In genomic region chr2:18943930-18944329, GRCm38 (mm10) we compare ENCODE assay signal across 13 mouse cellular contexts. TPM values are rescaled to one million over a fixed set of nuclear protein-coding genes. Genes with fewer than 3 reads are reported as not detected.
DNase-seq lines count a peak whose midpoint lies in the region; ATAC-seq lines count a peak whose summit lies in the region.
"Had no signal": no experiment of that assay in that cellular context is flagged by ENCODE, and none has a peak within 500 bp of the region (broad histone marks: within the 10 kb centered on the region; RNA-seq: fewer than 3 reads in every experiment).

No protein-coding gene starts in this region.

- peak overlapping the region; percentile 39; the same call in 1 of the 2 replicates for H3K27ac ChIP-seq in liver, embryonic 15.5 days (replicated peaks)
- H3K27ac ChIP-seq: embryonic facial prominence, embryonic 12.5 days; limb, embryonic 13.5 days had no signal

- H3K27me3 ChIP-seq in liver, embryonic 15.5 days = no peaks in the 10 kb centered on the region
- H3K27me3 ChIP-seq: embryonic facial prominence, embryonic 12.5 days had no signal

- no peak overlapping the region for H3K9ac ChIP-seq in liver, embryonic 15.5 days
- H3K9ac ChIP-seq: embryonic facial prominence, embryonic 12.5 days; limb, embryonic 13.5 days had no signal

- no peaks in the 10 kb centered on the region; the same call in 1 of the 2 replicates for H3K36me3 ChIP-seq in liver, embryonic 15.5 days (replicated peaks)
- H3K36me3 ChIP-seq: embryonic facial prominence, embryonic 12.5 days; limb, embryonic 13.5 days had no signal

- H3K4me3 ChIP-seq in liver, embryonic 15.5 days (replicated peaks) = no peak overlapping the region
- H3K4me3 ChIP-seq: embryonic facial prominence, embryonic 12.5 days; limb, embryonic 13.5 days; myocyte had no signal

- H3K9me3 ChIP-seq in liver, embryonic 15.5 days (replicated peaks) = no peaks in the 10 kb centered on the region
- H3K9me3 ChIP-seq: embryonic facial prominence, embryonic 12.5 days; limb, embryonic 13.5 days had no signal

- peak; percentile 76 for ATAC-seq in activated CD4-positive, CD25-positive, alpha-beta regulatory T cell, adult 4 months
- no peak for ATAC-seq in liver, embryonic 15.5 days (ENCODE audit: insufficient read depth)
- ATAC-seq: intestine, postnatal 0 days had no signal

- H3K4me2 ChIP-seq in liver, embryonic 15.5 days = no peak overlapping the region
- H3K4me2 ChIP-seq: embryonic facial prominence, embryonic 12.5 days; limb, embryonic 13.5 days had no signal

- peaks cover 77% of the 10 kb centered on the region for H3K4me1 ChIP-seq in liver, embryonic 15.5 days (replicated peaks)

- peak; percentile 52 for DNase-seq in CD4-positive, CD25-positive, alpha-beta regulatory T cell, adult 2 months (ENCODE audit: low read depth, low spot score)
- peak; percentile 48 for DNase-seq in induced T-regulatory cell, adult 2 months (ENCODE audit: low read depth)
- DNase-seq in gastrocnemius, postnatal 10 days = no peak
- DNase-seq in embryo, embryonic 11 days = no peak
- DNase-seq in layer of hippocampus, adult 8-10 months (ENCODE audit: low spot score in 2 of 2) = no peak
- DNase-seq: right cerebral cortex, postnatal 25 days; thymus, postnatal 4 days had no signal

- 83% methylated on average over 2 of the region's 2 CpGs for WGBS in liver, embryonic 15.5 days (ENCODE audit: insufficient replicate concordance)

RNA-seq across cellular contexts. Expression of gene Pip4k2a, which starts 54.0 kb away (rescaled TPM):
- 10 to 100 TPM; 17.7 to 18.7 TPM for polyA plus RNA-seq in activated CD4-positive, CD25-positive, alpha-beta regulatory T cell, adult 4 months (2017; shearing (Covaris generic))
- 16.9 and 17.8 TPM in 2 replicates for polyA plus RNA-seq in liver, embryonic 15.5 days (2015; fragmentation: Nextera tagmentation; extraction: Ambion mirVana)
- 10 to 100 TPM; 13.6 to 13.8 TPM for total RNA-seq in gastrocnemius, postnatal 10 days (2021)
- 10 to 100 TPM; 60.6 to 67.9 (median 63.7) TPM for total RNA-seq in layer of hippocampus, adult 8-10 months (2022)

RNA-seq across cellular contexts. Expression of gene 4930426L09Rik, which starts 54.2 kb away (rescaled TPM):
- polyA plus RNA-seq in activated CD4-positive, CD25-positive, alpha-beta regulatory T cell, adult 4 months (2017; shearing (Covaris generic)) = 1 to 10 TPM in 1 of 2 experiments, not detected in 1; 1.6 TPM
- polyA plus RNA-seq in liver, embryonic 15.5 days (2015; fragmentation: Nextera tagmentation; extraction: Ambion mirVana) = 0.15 and 0.17 TPM in 2 replicates
- under 1 TPM; 0.21 to 0.36 TPM for total RNA-seq in gastrocnemius, postnatal 10 days (2021)
- 1 to 10 TPM in 2 of 4 experiments, under 1 TPM in 2; 0.53 to 1.2 (median 0.96) TPM for total RNA-seq in layer of hippocampus, adult 8-10 months (2022)

Comparison
In these comparisons a context has a peak if more than half of its experiments do, and no peak if none do; other contexts are left out.
1. DNase-seq: peak in CD4-positive, CD25-positive, alpha-beta regulatory T cell, adult 2 months (single experiment) and induced T-regulatory cell, adult 2 months (single experiment); none in gastrocnemius, postnatal 10 days (single experiment), embryo, embryonic 11 days (single experiment) and layer of hippocampus, adult 8-10 months (0 of 2).
2. RNA of gene Pip4k2a, which starts 54.0 kb away (total RNA-seq): 60.6 to 67.9 TPM in layer of hippocampus, adult 8-10 months; 13.6 to 13.8 TPM in gastrocnemius, postnatal 10 days; every median in the first group is over 4 times any median in the second.